Mouse (Mus musculus): ENCODE measurements around the gene Pla2g12b. TPM values are rescaled to one million over a fixed set of nuclear protein-coding genes. Genes with fewer than 3 reads are reported as not detected.

Gene Pla2g12b
- polyA plus RNA-seq (2015; fragmentation: Illumina TruSeq; extraction: RNeasy Lipid Tissue Mini Kit (QIAGEN cat#74804); ENCODE audit: low read depth, low replicate concordance), result not detected

DNA sequence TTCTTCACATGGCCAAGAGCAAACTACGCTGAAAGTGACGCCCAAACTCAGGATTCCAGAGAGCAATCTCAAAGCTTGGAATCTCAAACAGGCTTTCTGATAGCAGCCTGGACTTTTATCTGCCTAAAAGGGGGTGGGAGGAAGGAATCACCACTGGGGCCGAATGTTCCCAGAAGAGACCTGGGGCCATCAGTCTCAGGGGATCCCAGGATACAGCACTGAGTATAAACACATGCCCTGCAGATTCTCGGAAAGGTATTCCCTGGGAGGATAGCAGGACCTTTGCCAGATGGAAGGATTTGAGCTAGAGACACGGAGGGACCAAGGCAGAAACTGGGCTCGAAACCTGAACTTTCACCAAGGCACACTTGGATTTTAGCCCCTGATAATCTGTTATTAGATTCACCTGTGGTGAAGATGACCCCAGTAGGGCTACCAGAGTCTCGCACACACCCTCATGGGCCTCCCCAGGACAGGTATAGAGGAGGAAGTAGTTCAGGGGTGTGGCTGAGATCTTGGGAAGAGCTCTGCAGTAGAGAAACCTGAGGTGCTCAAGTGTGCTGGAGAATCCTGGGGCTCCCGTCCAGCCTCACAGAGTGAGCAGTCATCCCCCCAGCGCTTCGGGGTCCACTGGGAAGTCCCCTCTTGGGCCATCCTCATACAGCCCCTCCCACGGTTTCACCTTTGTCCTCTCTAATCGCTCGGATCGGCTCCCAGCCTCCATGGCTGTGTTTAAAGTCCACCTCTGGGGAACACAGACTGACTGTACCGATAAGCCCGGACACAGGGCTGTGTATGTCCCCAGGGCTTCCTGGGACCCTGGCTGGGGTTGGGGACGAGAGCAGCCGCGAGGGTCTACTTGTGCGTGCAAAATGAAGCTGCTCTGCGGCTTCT, at the start of gene Pla2g12b:
Gene Pla2g12b, plus strand, starts transcription at position 762 of the 894 bp plus-strand sequence.

DNA sequence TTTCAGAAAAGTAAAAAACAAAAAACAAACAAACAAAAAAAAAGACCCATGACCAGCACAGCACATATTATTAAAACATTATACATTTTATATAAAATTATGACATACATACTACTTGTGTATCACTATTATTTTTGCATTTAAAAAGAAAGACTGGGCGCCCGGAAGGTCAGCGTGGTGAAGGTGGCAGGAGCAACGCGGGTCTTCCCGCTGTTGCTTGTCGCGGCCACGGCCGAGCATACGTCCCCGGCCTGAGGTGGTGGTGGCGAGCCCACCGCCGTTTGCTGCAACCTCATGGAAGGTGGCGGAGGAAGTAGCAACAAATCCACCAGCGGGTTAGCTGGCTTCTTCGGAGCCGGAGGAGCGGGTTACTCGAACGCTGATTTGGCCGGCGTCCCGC, 8.0 kb upstream of the Pla2g12b start, which contains the start of gene Gm10273:
Gene Gm10273, plus strand, starts transcription at position 172 of the 400 bp plus-strand sequence.

DNA sequence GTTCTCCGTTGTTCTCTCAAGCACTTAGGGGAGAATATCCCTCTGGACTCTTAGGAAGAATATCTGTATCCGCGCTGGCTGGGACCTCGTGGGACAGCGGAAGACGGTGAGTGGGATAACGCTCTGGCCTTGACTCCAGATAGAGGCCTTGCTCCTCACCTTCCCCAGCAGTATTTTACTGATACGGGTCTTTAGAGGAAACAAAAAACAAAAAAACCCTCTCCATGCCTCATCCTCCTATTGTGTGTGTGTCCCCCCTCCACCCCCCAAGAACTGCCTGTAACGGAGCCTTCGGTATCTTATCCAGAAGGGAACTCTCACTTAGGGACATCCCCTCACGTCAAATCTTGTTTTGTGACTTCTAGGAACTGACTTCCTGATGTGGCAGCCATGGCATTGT, 38.3 kb downstream of the Pla2g12b start, which contains the start of gene Oit3:
Gene Oit3, minus strand, starts transcription at position 44 of the 400 bp plus-strand sequence.

Other genes starting within 250 kb of the Pla2g12b start
- 7.8 TPM for gene Sept10, start 181.8 kb upstream of the Pla2g12b start, polyA plus RNA-seq (2015; fragmentation: Illumina TruSeq; extraction: RNeasy Lipid Tissue Mini Kit (QIAGEN cat#74804); ENCODE audit: low read depth, low replicate concordance)
- gene Sowahc, start 181.7 kb upstream of the Pla2g12b start, polyA plus RNA-seq (2015; fragmentation: Illumina TruSeq; extraction: RNeasy Lipid Tissue Mini Kit (QIAGEN cat#74804); ENCODE audit: low read depth, low replicate concordance), result 7.1 TPM
- gene P4ha1, start 80.4 kb upstream of the Pla2g12b start, polyA plus RNA-seq (2015; fragmentation: Illumina TruSeq; extraction: RNeasy Lipid Tissue Mini Kit (QIAGEN cat#74804); ENCODE audit: low read depth, low replicate concordance), result 44.1 TPM
- 3.7 TPM for gene Gm10273, start 8.0 kb upstream of the Pla2g12b start, polyA plus RNA-seq (2015; fragmentation: Illumina TruSeq; extraction: RNeasy Lipid Tissue Mini Kit (QIAGEN cat#74804); ENCODE audit: low read depth, low replicate concordance)
- gene Oit3, start 38.1 kb downstream of the Pla2g12b start, polyA plus RNA-seq (2015; fragmentation: Illumina TruSeq; extraction: RNeasy Lipid Tissue Mini Kit (QIAGEN cat#74804); ENCODE audit: low read depth, low replicate concordance), result not detected
- not detected for gene Gm10322, start 212.4 kb downstream of the Pla2g12b start, polyA plus RNA-seq (2015; fragmentation: Illumina TruSeq; extraction: RNeasy Lipid Tissue Mini Kit (QIAGEN cat#74804); ENCODE audit: low read depth, low replicate concordance)
- gene Mcu, start 213.0 kb downstream of the Pla2g12b start, polyA plus RNA-seq (2015; fragmentation: Illumina TruSeq; extraction: RNeasy Lipid Tissue Mini Kit (QIAGEN cat#74804); ENCODE audit: low read depth, low replicate concordance), result 22.3 TPM

Measured in brain, adult 10 weeks (tissue).